Mouse (Mus musculus): Measurements from ENCODE around the gene Wdfy3. TPM values are rescaled to one million over a fixed set of nuclear protein-coding genes. Genes with fewer than 3 reads are reported as not detected.

Gene Wdfy3
- polyA plus RNA-seq, 1 experiment from 2014 or later, result 17.7 TPM

DNA sequence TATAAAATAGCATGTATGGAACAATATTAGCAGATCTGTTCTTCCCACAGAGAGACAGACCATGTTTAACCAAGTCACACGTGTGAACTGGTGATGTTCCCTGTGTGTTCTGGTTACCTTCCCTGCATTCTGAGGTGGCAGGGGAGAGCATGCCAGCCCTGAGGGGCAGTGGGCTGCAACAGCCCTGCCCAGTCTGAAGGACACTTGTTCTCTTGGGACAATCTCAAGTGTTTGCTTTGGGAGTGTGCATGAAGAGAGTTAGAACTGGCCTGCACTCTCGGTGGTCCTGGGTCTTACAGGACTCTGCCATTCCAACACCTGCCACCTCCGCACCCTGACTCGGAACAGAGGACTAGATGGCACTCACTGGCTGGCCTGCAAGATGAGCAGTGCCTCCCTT is 193.5 kb downstream of the Wdfy3 start:
- ATAC-seq (replicated peaks; ENCODE audit: insufficient number of reproducible peaks, low FRiP score, low TSS enrichment, low read depth), result no peak

DNA sequence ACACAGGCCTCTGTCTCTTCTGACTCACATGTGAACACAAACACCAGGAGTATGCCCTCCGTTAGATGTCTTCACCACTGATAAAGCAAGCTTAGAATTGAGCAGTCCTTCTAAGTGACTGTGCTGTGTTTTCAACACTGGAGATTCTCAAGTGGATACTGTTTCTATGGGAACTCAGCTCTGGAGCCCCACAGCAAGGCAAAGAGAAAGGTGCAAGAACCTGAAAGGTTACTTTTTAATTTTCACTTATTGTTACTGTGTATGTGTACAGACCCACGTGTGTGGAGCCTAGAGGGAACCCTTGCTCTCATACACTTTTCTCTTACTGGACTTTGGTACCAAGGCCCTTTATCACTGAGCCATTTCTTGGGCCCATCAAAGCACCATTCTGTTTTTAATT is 203.0 kb downstream of the Wdfy3 start:
- Histone ChIP-seq H3K9ac (replicated peaks; ENCODE audit: low read length) (no peak overlapping the region), H3K4me1 (ENCODE audit: control insufficient read depth, insufficient read depth, low read length) (no peaks in the 10 kb centered on the region), H3K36me3 (replicated peaks; ENCODE audit: control insufficient read depth, insufficient read depth, low read depth, low read length) (peaks cover 24% of the 10 kb centered on the region), H3K9me3 (replicated peaks; ENCODE audit: control insufficient read depth, low read length) (no peaks in the 10 kb centered on the region), H3K27me3 (ENCODE audit: control insufficient read depth, insufficient read depth, low read length) (no peaks in the 10 kb centered on the region), H3K4me2 (ENCODE audit: low read depth, low read length) (no peak overlapping the region), H3K4me3 (ENCODE audit: low read depth, low read length) (no peak overlapping the region), H3K27ac (replicated peaks; ENCODE audit: low read depth, low read length) (no peak overlapping the region)
- 81% methylated on average over 2 of the region's 2 CpGs for WGBS
- DNase-seq (ENCODE audit: low spot score) (no peak), ATAC-seq (replicated peaks; ENCODE audit: insufficient number of reproducible peaks, low FRiP score, low TSS enrichment, low read depth) (no peak)

More for the DNA sequence above, 193.5 kb downstream of the Wdfy3 start:
- H3K36me3 ChIP-seq (replicated peaks; ENCODE audit: control insufficient read depth, insufficient read depth, low read depth, low read length), result peaks cover 7% of the 10 kb centered on the region
- H3K9me3 ChIP-seq (replicated peaks; ENCODE audit: control insufficient read depth, low read length), result no peaks in the 10 kb centered on the region
- no peak overlapping the region for H3K27ac ChIP-seq (replicated peaks; ENCODE audit: low read depth, low read length)
- no peak overlapping the region for H3K4me2 ChIP-seq (ENCODE audit: low read depth, low read length)
- WGBS, result 92% methylated on average over 4 of the region's 4 CpGs
- DNase-seq (ENCODE audit: low spot score), result no peak
- H3K4me3 ChIP-seq (ENCODE audit: low read depth, low read length), result no peak overlapping the region
- H3K9ac ChIP-seq (replicated peaks; ENCODE audit: low read length), result no peak overlapping the region
- no peaks in the 10 kb centered on the region for H3K27me3 ChIP-seq (ENCODE audit: control insufficient read depth, insufficient read depth, low read length)
- H3K4me1 ChIP-seq (ENCODE audit: control insufficient read depth, insufficient read depth, low read length), result no peaks in the 10 kb centered on the region

DNA sequence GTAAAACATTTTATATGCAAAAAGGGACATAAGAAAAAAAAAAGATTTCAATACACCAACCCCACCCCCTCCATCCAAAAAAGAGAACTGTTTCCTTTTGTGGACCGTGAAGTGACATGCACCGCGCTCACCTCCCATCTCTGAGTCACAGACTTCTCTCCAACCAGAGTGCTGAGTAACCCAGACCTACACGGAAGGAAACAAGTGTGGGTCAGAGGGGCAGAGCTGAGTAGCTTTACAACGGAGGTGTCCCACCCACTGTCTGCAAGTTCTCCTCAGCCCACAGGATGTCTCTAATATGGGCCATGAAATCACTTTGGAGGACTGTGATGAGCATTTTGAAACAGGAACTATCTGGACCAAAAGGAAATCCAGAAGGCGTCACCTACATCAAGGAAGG is 205.8 kb downstream of the Wdfy3 start:
- 89% methylated on average over 6 of the region's 6 CpGs for WGBS
- Histone ChIP-seq H3K36me3 (replicated peaks; ENCODE audit: control insufficient read depth, insufficient read depth, low read depth, low read length) (peaks cover 12% of the 10 kb centered on the region), H3K4me1 (ENCODE audit: control insufficient read depth, insufficient read depth, low read length) (no peaks in the 10 kb centered on the region), H3K4me2 (ENCODE audit: low read depth, low read length) (no peak overlapping the region), H3K9ac (replicated peaks; ENCODE audit: low read length) (no peak overlapping the region), H3K27me3 (ENCODE audit: control insufficient read depth, insufficient read depth, low read length) (no peaks in the 10 kb centered on the region), H3K27ac (replicated peaks; ENCODE audit: low read depth, low read length) (no peak overlapping the region), H3K4me3 (ENCODE audit: low read depth, low read length) (no peak overlapping the region), H3K9me3 (replicated peaks; ENCODE audit: control insufficient read depth, low read length) (no peaks in the 10 kb centered on the region)
- no peak for ATAC-seq (replicated peaks; ENCODE audit: insufficient number of reproducible peaks, low FRiP score, low TSS enrichment, low read depth)
- DNase-seq (ENCODE audit: low spot score), result no peak

DNA sequence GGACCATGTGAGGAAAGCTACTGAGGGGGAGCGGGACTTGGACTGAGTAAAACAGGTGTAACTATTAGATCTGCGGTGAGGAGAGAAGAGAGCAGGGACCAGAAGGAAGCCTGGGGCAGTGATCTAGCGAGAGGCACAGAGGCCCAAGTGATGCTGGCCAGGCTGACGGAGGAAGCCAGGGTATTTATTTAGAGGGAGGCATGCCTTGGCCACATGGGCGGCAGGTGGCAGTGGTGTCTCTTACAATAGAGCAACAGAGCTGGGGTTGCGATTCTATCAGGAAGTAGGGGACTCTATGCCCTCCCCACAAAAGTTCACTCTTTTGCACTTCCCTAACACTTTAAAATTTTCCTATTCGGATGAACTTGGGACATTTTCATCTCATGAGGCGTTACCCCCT is 207.1 kb downstream of the Wdfy3 start:
- Histone ChIP-seq H3K4me1 (ENCODE audit: control insufficient read depth, insufficient read depth, low read length) (no peaks in the 10 kb centered on the region), H3K9ac (replicated peaks; ENCODE audit: low read length) (no peak overlapping the region), H3K9me3 (replicated peaks; ENCODE audit: control insufficient read depth, low read length) (no peaks in the 10 kb centered on the region), H3K36me3 (replicated peaks; ENCODE audit: control insufficient read depth, insufficient read depth, low read depth, low read length) (peaks cover 7% of the 10 kb centered on the region), H3K27ac (replicated peaks; ENCODE audit: low read depth, low read length) (no peak overlapping the region), H3K4me2 (ENCODE audit: low read depth, low read length) (no peak overlapping the region), H3K27me3 (ENCODE audit: control insufficient read depth, insufficient read depth, low read length) (no peaks in the 10 kb centered on the region), H3K4me3 (ENCODE audit: low read depth, low read length) (no peak overlapping the region)
- 83% methylated on average over 8 of the region's 8 CpGs for WGBS
- ATAC-seq (replicated peaks; ENCODE audit: insufficient number of reproducible peaks, low FRiP score, low TSS enrichment, low read depth), result no peak
- DNase-seq (ENCODE audit: low spot score), result no peak

DNA sequence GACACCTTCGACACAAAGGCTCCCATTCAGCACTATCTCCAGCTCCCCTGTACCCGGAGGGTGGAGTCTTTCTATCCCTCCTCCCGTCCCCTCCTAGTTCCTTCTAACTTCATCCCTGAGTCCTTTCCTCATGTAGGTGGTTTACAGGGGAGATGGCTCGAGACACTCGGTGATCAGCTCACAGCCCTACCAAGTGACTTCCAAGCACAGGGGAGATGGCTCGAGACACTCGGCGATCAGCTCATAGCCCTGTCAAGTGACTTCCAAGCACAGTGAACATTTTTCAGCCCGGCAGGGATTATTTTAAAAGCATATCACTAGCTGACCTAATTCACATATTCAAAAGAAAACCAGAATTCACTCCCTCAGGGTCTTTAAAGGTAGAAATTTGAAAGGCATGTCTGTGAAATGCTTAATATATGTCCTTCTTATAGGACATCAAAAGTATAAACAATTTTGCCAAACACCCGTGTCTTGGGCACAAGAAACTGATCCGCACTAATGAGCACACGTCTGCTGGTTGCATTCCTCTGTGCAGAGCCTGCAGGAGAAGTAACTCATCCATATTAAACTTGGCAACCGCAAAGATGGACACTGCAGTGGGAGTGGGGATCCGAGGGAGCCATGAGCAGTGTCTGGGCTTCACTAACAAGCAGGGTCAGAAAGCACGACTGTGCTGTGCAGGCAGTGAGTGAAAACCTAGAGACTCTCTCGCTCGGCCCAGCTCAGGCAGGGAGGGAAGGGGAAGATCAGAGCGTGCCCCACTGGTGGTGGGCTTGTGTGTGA is 207.7 kb downstream of the Wdfy3 start:
- Histone ChIP-seq H3K4me1 (ENCODE audit: control insufficient read depth, insufficient read depth, low read length) (no peaks in the 10 kb centered on the region), H3K4me3 (ENCODE audit: low read depth, low read length) (no peak overlapping the region), H3K9ac (replicated peaks; ENCODE audit: low read length) (no peak overlapping the region), H3K36me3 (replicated peaks; ENCODE audit: control insufficient read depth, insufficient read depth, low read depth, low read length) (peaks cover 7% of the 10 kb centered on the region), H3K9me3 (replicated peaks; ENCODE audit: control insufficient read depth, low read length) (no peaks in the 10 kb centered on the region), H3K4me2 (ENCODE audit: low read depth, low read length) (no peak overlapping the region), H3K27ac (replicated peaks; ENCODE audit: low read depth, low read length) (no peak overlapping the region), H3K27me3 (ENCODE audit: control insufficient read depth, insufficient read depth, low read length) (no peaks in the 10 kb centered on the region)
- DNase-seq (ENCODE audit: low spot score), result no peak
- WGBS, result 85% methylated on average over 18 of the region's 18 CpGs
- ATAC-seq (replicated peaks; ENCODE audit: insufficient number of reproducible peaks, low FRiP score, low TSS enrichment, low read depth), result no peak

DNA sequence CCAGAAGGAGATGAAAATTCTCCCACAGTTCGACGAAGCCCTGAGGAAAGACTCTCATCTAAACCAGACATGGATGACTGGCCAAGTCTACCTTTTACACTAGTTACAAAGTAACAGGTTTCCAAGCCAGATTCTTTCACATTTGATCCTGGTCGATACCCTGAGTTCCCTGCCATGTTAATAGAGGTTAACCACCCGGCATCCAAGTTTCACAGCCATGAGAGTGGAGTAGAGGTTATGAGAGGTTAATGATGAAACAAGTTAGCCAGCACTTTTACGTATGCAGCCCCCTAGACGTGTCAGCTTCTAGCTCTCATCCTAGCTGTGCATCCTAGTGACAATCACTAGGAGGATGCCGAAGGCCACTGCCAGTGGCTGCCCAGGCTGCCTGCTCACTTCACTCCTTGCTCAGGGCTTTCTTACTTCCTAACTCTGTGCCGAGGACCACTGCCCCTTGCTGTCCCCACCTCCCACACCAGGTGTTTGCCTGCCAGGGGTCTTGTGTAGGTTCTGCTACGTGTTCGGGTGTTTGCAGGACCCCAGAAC is 210.8 kb downstream of the Wdfy3 start:
- DNase-seq (ENCODE audit: low spot score) (no peak), ATAC-seq (replicated peaks; ENCODE audit: insufficient number of reproducible peaks, low FRiP score, low TSS enrichment, low read depth) (no peak)
- WGBS, result 95% methylated on average over 10 of the region's 10 CpGs
- Histone ChIP-seq H3K4me1 (ENCODE audit: control insufficient read depth, insufficient read depth, low read length) (no peaks in the 10 kb centered on the region), H3K27me3 (ENCODE audit: control insufficient read depth, insufficient read depth, low read length) (no peaks in the 10 kb centered on the region), H3K36me3 (replicated peaks; ENCODE audit: control insufficient read depth, insufficient read depth, low read depth, low read length) (peaks cover 18% of the 10 kb centered on the region), H3K4me3 (ENCODE audit: low read depth, low read length) (no peak overlapping the region), H3K4me2 (ENCODE audit: low read depth, low read length) (no peak overlapping the region), H3K9me3 (replicated peaks; ENCODE audit: control insufficient read depth, low read length) (no peaks in the 10 kb centered on the region), H3K27ac (replicated peaks; ENCODE audit: low read depth, low read length) (no peak overlapping the region), H3K9ac (replicated peaks; ENCODE audit: low read length) (no peak overlapping the region)

DNA sequence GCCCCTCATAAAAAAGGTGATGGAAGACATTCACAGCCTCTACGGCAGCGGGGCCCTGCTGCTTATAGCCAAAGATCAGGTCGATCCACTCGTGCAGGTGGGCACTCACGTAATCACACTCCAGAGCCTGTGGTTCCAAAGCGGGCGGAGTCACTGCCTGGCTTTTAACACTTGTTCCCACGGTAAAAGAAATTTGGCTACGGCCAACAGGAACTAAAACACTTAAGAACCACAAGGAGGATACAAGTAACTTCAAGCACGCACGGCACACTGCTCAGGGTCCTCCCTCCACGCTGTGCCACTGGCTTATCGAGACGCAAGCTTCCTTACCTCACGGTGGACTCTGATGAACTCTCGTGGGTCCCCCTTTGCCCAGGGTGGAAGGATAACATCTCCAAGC is 214.2 kb downstream of the Wdfy3 start:
- no peaks in the 10 kb centered on the region for H3K27me3 ChIP-seq (ENCODE audit: control insufficient read depth, insufficient read depth, low read length)
- peaks cover 16% of the 10 kb centered on the region for H3K36me3 ChIP-seq (replicated peaks; ENCODE audit: control insufficient read depth, insufficient read depth, low read depth, low read length)
- H3K4me3 ChIP-seq (ENCODE audit: low read depth, low read length), result no peak overlapping the region
- no peak overlapping the region for H3K27ac ChIP-seq (replicated peaks; ENCODE audit: low read depth, low read length)
- H3K9ac ChIP-seq (replicated peaks; ENCODE audit: low read length), result no peak overlapping the region
- H3K4me1 ChIP-seq (ENCODE audit: control insufficient read depth, insufficient read depth, low read length), result no peaks in the 10 kb centered on the region
- ATAC-seq (replicated peaks; ENCODE audit: insufficient number of reproducible peaks, low FRiP score, low TSS enrichment, low read depth), result no peak
- DNase-seq (ENCODE audit: low spot score), result no peak
- H3K9me3 ChIP-seq (replicated peaks; ENCODE audit: control insufficient read depth, low read length), result no peaks in the 10 kb centered on the region
- H3K4me2 ChIP-seq (ENCODE audit: low read depth, low read length), result no peak overlapping the region
- WGBS, result 95% methylated on average over 16 of the region's 16 CpGs

DNA sequence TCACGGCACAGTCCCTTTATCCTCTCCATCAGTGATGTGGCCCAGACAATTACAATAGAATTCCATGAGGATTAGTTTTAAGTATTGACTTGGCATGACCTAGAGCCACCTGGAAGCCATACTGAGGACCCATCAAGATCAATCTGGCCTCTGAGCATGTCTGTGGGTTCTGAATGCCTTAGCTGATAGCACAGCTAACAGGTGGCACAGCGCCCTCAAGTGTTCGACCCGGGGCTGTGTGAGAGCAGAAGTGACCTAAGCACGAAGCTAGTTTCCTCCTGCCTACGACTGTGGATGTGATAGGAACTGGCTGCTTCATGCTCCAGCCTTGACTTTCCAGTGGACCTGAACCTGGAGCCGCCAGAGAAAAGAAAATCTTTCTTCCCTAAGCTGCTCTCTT is 215.1 kb downstream of the Wdfy3 start:
- Histone ChIP-seq H3K4me1 (ENCODE audit: control insufficient read depth, insufficient read depth, low read length) (no peaks in the 10 kb centered on the region), H3K4me2 (ENCODE audit: low read depth, low read length) (no peak overlapping the region), H3K4me3 (ENCODE audit: low read depth, low read length) (no peak overlapping the region), H3K36me3 (replicated peaks; ENCODE audit: control insufficient read depth, insufficient read depth, low read depth, low read length) (peaks cover 16% of the 10 kb centered on the region), H3K27me3 (ENCODE audit: control insufficient read depth, insufficient read depth, low read length) (no peaks in the 10 kb centered on the region), H3K9ac (replicated peaks; ENCODE audit: low read length) (no peak overlapping the region), H3K9me3 (replicated peaks; ENCODE audit: control insufficient read depth, low read length) (no peaks in the 10 kb centered on the region), H3K27ac (replicated peaks; ENCODE audit: low read depth, low read length) (no peak overlapping the region)
- 84% methylated on average over 7 of the region's 7 CpGs for WGBS
- ATAC-seq (replicated peaks; ENCODE audit: insufficient number of reproducible peaks, low FRiP score, low TSS enrichment, low read depth) (no peak), DNase-seq (ENCODE audit: low spot score) (no peak)
